Mouse (Mus musculus) testis, adult 2 months (tissue): ENCODE measurements at regions not wholly inside any gene's neighbourhood (a gene's known extent, or its start where the extent isn't known, plus 50 kb on each side); places are given as distances from the start of the nearest gene placed in this dataset.

ENCODE experiments used
- CTCF ChIP-seq: fragments of 200-500 bp; IDR thresholded peaks from 2 replicates; pipeline ENCODE4 v1.5.1; 2012; ENCODE audit warnings: low read depth, mild to moderate bottlenecking, inconsistent platforms, low read length, moderate library complexity; ENCODE audit not compliant: control insufficient read depth, insufficient read depth, insufficient replicate concordance
- POLR2A ChIP-seq: fragments of 200-500 bp; IDR thresholded peaks from 2 replicates; pipeline ENCODE4 v1.6.1; 2012; ENCODE audit warnings: low read depth, mild to moderate bottlenecking, inconsistent platforms, low read length, moderate library complexity; ENCODE audit not compliant: control insufficient read depth

DNA sequence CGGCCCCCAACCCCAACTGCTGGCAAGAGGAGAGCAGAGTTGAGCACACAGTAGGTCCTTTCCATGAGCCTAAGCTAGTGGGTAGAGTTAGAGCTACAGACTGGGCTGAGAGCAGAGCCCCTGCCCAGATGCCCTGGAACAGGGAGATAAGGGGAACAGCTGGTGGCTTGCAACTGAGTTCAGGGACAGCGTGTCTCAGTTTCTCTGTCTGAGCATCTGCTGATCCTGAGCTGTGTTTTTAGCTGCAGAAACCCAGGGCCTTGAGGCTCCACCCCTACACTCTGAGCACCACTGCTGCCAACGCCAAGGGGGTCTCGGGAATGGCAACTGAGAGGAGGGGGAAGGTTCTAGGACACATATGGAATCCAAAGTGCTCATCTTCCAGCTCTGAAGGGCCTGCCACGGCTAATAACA, 82.4 kb downstream of the 1700001O22Rik start:
- TF ChIP-seq POLR2A: no peak
- TF ChIP-seq CTCF: no peak
